Mouse (Mus musculus): ENCODE data around the gene Spocd1. TPM values are rescaled to one million over a fixed set of nuclear protein-coding genes. Genes with fewer than 3 reads are reported as not detected.

Spocd1 gene
- not detected in 2 replicates for polyA plus RNA-seq (2012; rRNA removed)

GRCm38 (mm10) chr4:129928949-129929348 lies at the start of gene Spocd1:
Gene Spocd1 (plus strand): TSS chr4:129929249.

GRCm38 (mm10) chr4:129984421-129985061 lies 55.5 kb downstream of the Spocd1 start, which contains the start of gene Adgrb2:
Gene Adgrb2 (plus strand): TSS chr4:129984870.

Other genes with a start within 250 kb of the Spocd1 start
- 26.1 and 31.8 TPM in 2 replicates for gene Tmem39b, start 232.4 kb upstream of the Spocd1 start, polyA plus RNA-seq (2012; rRNA removed)
- gene Khdrbs1, start 186.9 kb upstream of the Spocd1 start, polyA plus RNA-seq (2012; rRNA removed) = 28.6 and 37.4 TPM in 2 replicates
- 71.1 and 72.6 TPM in 2 replicates for gene Ptp4a2, start 118.0 kb upstream of the Spocd1 start, polyA plus RNA-seq (2012; rRNA removed)
- 5.6 and 10.3 TPM in 2 replicates for gene Adgrb2, start 55.6 kb downstream of the Spocd1 start, polyA plus RNA-seq (2012; rRNA removed)
- gene Col16a1, start 118.6 kb downstream of the Spocd1 start, polyA plus RNA-seq (2012; rRNA removed) = 47.8 and 49.7 TPM in 2 replicates
- 176 and 208 TPM in 2 replicates for gene Pef1, start 173.3 kb downstream of the Spocd1 start, polyA plus RNA-seq (2012; rRNA removed)
- 5.7 and 8.3 TPM in 2 replicates for gene Hcrtr1, start 210.1 kb downstream of the Spocd1 start, polyA plus RNA-seq (2012; rRNA removed)
- 287 and 335 TPM in 2 replicates for gene Tinagl1, start 245.9 kb downstream of the Spocd1 start, polyA plus RNA-seq (2012; rRNA removed)